Mouse (Mus musculus) MEL-GATA-1-ER (cell line): ENCODE results near the gene Ifi27.
"Not testable (repeated sequence)": the region's sequence is repeated elsewhere in the genome, so short reads cannot be mapped to it uniquely, and the experiment has no call there.

ENCODE experiments used
- DNase-seq: peaks from one replicate; pipeline ENCODE4 v3.0.0-alpha.2; 2012; ENCODE audit warnings: low read depth; ENCODE audit errors: extremely low read depth

The Ifi27 gene

DNA sequence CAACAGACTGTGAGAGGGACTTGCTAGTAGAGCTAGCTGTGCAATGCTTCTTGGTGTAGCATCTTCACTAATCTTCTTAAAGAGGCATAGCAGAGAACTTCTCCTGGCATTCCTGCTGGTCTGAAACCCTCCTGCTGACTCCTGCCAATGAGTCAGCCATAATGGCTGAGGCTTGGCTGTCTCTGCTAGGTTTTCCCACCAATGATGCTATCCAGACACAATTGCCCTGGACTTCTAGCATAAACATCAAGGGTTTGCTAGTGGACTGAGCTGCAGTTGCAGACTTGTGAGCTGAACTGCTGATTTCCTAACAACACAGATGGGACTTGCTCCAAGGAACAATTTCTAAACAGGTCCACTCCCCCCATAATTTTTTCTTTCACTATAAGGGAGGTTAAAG is 19.4 kb downstream of the Ifi27 start:
- DNase-seq = no peak

DNA sequence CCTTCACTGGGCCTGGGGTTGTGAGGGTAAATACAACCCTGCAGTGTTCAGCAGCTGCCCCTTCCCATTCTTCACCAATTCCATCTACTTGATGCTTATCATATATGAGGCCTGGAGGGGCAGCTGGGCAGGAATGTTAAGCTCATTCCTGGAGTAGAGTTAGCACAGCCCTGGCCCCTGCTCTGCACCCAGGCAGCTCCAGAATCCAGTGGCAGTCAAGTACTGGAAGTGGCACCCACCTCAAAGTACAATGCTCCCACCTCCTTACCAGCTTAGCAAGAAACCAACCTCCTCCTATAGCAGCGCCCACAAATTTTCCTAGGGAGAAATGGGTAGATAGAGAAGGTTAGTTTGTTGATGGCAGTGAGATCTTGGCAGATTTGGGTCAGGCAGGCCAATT is 22.7 kb downstream of the Ifi27 start:
- not testable (repeated sequence) for DNase-seq

DNA sequence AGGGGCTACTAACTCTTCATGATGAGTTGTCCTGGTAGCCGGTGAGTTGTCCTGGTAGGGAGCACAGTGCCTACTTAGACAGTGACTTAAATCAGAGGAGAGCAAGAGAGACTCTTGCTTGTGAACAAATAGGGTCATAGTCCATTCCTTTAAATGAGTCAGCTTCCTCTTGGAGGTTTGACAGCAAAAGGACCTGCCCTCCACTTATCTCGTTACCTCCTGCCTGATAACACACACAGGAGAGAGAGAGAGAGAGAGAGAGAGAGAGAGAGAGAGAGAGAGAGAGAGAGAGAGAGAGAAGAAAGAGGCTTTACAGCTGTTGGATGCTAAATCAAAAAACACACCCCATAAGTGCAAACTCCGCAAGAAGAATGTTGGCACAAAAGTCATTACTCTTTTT is 23.1 kb downstream of the Ifi27 start, which contains the start of gene Ifi27l2b:
TSS of gene Ifi27l2b (minus strand) at position 84 of the 400 bp plus-strand sequence.
- no peak for DNase-seq

DNA sequence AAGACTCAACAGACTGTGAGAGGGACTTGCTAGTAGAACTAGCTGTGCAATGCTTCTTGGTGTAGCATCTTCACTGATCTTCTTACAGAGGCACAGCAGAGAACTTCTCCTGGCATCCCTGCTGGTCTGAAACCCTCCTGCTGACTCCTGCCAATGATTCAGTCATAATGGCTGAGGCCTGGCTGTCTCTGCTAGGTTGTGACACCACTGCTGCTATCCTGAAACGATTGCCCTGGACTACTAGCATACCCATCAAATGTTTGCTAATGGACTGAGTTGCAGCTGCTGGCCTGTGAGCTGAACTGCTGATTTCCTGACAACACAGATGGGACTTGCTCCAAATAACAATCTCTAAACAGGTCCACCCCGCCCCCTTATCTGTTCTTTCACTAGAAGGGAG is 40.5 kb downstream of the Ifi27 start:
- DNase-seq = no peak

- no peak for DNase-seq
Measured at GRCm38 (mm10) chr12:103476779-103477389, 42.9 kb downstream of the Ifi27 start.

DNA sequence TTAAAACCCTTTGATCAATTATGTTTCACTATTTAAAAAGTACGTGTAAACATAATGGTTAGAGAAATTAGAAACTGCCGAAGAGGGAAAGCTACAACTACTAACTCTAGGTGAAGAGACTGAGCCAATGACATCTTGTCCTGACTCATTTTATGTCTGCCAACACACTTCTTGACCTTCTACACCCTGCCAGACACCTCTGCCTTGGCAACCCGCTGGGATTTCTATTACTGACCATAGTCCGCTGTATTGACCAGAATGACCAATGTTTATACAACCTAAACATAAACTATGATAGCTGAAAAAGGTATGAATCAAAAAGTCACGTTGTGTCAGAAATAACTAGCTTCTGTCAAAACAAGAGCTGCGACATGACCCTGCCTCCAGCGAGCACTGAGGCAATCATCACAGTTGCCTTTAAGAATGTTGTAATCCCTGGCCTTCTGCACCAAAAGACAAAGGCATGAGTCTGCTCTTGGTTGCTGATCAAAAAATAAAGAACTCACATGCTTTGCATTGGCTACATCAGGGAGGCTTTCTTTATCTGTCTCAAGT is 43.5 kb downstream of the Ifi27 start:
- no peak for DNase-seq

DNA sequence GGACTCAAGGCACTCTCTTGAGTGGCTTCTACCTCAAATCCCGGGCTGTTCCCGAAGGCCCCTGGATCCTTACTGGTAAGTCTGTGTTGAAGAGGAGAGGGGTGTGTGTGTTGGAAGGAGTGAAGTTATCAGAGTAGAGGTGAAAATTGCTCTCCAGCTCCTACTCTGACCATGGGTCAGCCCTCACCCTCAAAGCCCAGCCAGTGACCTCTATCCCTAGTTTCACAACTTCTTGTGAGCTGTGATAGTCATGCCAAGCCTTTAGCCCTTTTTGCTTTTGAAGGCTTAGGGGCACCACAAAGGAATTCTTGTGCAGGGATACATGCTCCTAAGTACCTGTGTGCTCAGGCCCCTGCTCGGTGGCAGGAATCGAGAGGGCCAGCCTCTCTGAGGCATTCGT is 47.7 kb downstream of the Ifi27 start:
- DNase-seq = no peak

DNA sequence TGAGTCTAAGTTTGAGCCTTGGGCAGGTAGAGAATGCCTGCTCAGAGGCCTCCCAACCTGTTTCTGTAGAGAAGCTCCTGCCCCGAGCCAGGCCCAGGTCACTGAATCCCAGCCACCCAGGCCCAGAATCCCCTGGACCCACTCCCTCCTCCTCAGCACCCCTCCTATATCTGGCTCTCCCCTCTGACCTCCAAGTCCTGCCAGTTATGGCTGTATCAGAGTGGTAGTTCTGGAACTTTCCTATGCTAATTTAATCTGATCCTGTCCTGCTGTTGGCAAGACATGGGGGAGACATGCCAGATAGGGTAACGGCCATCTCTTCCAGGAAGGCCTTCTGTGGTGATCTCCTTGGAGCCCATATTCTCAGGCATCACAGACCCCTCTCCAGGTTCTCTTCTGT is 48.8 kb downstream of the Ifi27 start:
- no peak for DNase-seq

DNA sequence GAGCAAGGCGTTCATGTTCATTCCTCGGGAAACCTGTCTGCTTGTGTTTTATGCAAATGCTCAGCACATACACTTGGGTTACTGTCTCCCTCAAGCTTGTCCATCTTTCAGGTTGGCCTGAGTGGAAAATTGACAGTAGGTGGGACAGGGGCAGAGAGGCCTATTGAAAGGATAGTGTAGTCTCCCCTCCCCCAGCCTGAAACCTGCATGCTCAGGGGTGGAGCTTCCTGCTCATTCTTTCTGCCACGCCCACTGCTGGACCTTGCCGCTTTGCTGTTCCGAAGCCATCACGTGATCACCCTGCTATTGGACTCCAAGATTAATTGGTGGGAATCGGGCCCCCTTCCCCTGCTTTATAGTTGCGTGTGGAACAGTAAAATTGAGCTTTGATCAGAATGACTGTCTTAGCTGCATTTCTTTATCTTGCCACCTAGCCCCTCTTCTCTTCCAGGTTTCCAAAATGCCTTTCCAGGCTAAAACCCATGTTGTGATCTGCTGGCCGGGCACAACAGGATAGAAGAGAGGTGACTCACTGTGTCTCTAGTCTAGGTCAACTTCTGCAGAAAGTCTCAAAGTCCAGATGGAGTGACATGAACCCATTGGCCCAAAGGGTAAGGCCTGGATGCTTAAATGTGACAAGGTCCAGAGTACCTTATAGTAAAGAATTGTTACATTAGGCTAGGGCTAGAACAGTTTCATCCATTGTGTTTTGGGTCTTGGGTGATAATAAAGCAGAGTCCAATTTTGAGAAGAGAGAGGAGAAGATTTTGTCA is 50.4 kb downstream of the Ifi27 start:
- not testable (repeated sequence) for DNase-seq

DNA sequence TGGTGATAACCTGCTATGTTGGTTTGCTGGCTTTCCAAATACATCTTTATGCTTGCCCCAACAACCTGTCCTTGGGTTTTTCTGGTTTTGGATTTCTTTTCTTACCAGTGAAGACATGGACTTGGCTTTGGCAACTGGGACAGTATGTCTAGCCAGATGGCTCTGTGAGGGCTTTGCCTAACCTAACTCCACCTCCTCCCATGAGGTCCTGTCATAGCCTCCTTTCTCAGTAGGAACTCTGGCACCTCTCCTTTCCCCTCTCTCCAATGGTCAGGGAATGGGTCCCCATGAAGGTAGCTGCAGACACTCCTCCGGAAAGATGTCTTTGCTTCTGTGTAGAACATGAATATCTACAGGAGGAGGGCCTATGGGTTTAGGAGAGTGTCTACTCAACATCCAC is 52.7 kb downstream of the Ifi27 start:
- DNase-seq = no peak

- DNase-seq = no peak
Measured at GRCm38 (mm10) chr12:103487276-103487675, 53.3 kb downstream of the Ifi27 start.

DNA sequence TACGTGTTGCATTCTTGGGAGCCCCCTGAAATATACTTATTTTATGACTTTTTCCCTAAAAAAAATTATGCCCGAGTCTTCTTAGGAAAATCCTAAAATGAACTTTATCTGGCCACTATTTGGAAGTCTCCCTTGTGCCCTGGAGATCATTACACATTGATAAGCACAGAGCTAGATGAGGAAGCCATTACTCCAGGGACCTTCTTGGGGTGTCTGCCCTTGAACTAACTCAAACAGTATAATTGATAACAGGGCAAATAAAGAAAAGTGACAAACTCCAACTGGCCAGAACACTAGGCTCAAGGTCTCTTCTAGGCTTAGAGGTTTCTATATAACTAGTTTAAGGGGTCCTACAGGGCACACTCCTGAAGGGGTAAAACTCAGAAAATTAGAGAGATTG is 53.7 kb downstream of the Ifi27 start:
- no peak for DNase-seq
